Mouse (Mus musculus): Measurements from ENCODE around the gene Ttll1.
"Not testable (repeated sequence)": the region's sequence is repeated elsewhere in the genome, so short reads cannot be mapped to it uniquely, and the experiment has no call there.

Ttll1 gene

DNA sequence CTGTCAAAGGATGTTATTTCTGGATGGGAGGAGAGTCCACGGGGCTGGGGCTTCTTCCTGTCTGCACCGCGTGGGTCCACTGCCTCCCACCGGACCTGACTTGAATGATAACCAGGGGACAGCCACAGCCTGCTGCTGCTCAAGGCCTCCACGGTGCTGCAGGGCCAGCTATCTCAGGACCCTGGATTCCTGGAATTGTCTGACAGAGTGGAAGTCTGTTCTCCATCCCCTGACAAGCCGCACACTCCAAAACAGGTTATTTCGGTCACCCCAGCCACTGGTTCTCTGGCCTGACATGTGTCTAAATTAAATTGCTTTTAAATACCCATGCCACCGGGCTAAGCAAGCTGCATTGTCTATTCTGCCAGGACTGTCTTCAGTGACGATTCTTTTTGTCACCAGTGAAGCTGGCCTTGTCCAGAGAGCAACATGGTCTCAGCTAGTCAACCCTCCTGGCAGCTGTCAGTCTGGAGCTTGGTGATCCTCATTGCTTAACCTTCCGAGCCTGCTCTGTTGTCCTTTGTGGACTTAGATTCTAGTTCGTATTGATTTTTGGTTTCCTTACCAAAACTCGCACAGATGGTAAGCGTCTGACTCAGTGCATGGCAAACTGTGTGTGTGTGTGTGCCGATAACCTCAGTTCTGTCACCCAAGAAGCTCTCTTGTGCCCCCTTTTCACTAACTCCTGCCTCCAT lies 13.1 kb upstream of the Ttll1 start:
- no peak for DNase-seq (ENCODE audit: low spot score in 2 of 2)

GRCm38 (mm10) chr15:83523196-83523595 lies 12.5 kb upstream of the Ttll1 start:
- DNase-seq (ENCODE audit: low spot score in 2 of 2): no peak

DNA sequence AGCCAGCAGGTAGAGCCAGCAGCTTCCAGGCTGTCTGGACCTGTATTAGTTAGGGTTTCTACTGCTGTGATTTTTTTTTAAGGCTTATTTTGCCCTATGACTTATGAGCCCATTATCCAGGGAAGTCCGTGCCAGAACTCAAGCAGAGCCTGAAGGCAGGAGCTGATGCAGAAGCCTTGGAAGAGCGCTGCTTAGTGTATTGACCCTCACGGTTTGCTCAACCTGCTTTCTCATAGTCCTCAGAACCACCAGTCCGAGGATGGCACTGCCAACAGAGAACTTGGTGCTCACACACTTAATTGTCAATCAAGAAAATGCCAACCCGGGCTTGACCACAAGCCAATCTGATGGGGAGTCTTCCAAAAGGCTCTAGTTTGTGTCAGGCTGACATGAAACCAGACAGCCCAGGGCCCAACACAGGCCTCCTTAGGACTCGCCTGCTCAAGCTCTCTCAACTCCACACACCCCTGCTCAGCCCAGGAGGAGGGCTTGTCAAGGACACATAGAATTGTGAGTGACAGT lies 10.2 kb upstream of the Ttll1 start:
- no peak for DNase-seq (ENCODE audit: low spot score in 2 of 2)

GRCm38 (mm10) chr15:83518215-83519048 lies 7.7 kb upstream of the Ttll1 start:
- peak in 1 of 2 experiments; percentile 19 for DNase-seq (ENCODE audit: low spot score in 2 of 2)

DNA sequence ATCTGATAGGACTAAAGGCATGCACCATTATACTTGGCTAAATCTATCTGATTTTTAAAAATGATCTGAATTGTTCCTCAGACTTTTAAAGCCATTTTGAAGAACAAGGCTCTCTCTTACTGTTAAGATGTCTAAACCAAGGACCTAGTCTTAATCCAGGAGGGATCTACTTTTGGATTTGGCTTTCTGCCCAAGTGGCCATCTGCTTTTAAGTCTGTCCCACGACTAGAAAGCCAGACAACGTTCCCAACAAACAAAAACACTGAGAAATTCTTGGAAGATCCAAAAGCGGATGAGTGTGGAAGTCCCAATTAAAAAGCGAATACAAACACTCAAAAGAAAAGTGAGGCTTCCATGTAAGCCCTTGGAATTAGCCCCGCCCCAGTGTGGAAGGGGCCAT lies 4.3 kb upstream of the Ttll1 start:
- DNase-seq (ENCODE audit: low spot score in 2 of 2): no peak

DNA sequence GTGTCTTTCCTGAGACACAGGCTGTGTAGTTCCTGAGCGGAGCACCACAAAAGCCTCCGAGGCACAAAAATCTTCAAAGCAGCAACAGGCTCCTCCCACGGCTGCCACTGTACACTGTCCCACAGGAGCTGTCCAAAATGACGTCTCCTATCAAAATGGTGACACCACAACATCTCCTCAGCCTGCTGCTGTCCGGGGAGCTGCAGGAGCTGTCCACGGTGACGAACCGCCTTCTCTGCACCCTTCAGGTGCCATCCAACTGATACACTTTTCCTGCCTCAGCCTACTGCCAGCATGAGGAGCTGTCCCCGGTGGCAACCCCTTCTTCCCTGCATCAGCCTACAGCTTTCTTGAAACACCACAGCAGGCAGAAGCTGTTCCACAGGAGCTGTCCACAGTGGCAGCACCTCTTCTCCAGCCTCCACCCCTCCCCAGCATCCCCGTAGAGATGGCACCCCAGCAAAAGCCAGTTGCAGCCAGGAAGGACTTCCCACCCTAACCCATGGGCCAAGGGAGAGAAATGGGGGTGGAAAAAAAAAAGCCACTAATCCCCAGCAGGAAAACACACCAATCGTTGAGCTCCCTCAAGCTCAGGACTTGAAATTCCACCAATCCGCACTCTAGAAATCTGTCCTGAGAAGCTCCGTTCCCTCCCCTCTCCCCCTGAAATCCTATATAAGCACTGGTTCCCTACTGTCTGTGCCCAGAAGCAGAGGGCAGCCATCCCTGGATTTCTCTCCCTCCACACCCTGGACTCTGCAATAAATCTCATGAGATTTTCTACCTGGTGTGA lies 2.0 kb upstream of the Ttll1 start:
- DNase-seq (ENCODE audit: low spot score in 2 of 2): no peak

DNA sequence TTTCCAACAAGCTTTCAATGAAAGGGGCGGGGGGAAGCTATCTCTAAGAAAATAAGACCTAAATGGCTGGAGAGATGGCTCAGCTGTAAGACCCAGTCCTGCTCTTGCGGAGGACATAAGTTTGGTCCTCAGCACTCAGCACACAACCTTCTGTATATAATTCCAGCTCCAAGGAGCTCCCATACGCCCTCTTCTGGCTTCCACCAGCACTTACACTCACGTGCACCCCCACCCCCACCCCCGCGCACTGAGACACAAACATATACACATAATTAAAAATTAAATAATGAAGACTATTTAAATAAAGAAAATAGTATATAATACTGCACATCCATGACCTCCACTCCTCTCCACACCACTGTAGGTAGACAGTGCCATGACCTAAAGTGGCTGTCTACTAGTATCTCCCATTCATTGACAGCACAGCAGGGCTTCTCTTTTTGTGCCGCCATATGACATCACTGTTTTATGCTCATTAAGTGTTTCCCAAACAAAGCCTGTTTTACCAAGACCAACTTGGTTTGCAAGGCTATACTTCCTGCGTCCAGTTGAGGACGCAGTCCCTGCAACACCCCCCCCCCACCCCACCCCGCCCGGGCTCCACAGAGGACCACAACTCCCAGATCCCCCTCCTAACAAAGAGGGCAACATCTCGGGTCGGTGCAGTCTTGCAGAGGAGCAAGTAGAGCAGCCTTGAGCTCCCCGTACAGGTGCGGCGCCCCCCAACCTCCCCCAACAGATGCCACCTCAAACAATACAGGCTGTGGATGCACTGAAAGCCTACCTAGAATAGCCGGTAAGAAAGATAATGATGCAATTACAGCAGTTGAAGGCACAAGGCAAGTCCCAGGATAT lies 516 bp downstream of the Ttll1 start:
- no peak for DNase-seq (ENCODE audit: low spot score in 2 of 2)

GRCm38 (mm10) chr15:83501483-83501882 lies 9.2 kb downstream of the Ttll1 start:
- not testable (repeated sequence) for DNase-seq (ENCODE audit: low spot score in 2 of 2)

DNA sequence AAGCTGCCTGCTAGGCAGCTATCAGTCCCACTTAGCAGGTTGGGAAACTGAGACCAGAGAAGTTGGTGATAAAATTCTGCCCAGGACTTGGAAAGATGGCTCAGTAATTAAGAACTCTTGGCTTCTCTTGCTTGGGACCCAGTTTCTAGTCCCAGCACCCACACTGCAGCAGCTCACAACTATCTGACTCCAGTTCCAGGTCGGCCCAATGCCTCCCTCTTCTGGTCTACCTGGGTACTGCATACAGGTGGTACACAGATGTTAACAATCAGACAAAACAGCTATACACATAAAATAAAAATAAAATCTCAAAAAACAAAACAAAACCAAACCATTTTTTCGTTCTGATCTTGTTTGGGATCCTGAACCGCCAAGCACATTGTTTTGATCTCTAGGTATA lies 10.3 kb downstream of the Ttll1 start:
- no peak for DNase-seq (ENCODE audit: low spot score in 2 of 2)

DNA sequence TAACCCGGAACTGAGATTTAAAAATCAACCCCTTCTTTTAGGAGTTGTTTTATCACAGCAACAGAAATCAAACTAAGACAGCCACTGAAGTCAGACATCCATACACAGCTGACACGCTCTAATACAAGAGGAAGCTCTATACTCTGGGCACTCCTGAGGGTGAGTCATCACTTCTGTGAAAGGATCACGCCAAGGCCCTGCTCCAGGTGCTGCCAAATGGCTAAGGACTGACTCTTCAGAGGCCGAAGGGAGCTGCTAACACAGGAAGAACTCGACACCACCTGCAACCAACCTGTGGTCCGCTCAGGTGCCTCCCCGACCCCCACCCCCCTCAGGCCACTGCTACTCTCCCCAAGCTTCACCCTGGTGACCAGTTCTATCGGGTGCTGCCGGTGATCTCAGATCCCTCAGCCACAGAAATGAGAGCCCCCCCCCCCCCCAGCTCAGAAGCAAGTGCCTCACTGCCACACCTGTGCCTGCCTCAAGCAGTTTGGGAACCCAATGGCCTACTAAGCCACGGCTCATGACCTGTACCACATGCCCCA lies 11.4 kb downstream of the Ttll1 start:
- DNase-seq (ENCODE audit: low spot score in 2 of 2): no peak

GRCm38 (mm10) chr15:83497299-83497698 lies 13.4 kb downstream of the Ttll1 start:
- DNase-seq (ENCODE audit: low spot score in 2 of 2): no peak

DNA sequence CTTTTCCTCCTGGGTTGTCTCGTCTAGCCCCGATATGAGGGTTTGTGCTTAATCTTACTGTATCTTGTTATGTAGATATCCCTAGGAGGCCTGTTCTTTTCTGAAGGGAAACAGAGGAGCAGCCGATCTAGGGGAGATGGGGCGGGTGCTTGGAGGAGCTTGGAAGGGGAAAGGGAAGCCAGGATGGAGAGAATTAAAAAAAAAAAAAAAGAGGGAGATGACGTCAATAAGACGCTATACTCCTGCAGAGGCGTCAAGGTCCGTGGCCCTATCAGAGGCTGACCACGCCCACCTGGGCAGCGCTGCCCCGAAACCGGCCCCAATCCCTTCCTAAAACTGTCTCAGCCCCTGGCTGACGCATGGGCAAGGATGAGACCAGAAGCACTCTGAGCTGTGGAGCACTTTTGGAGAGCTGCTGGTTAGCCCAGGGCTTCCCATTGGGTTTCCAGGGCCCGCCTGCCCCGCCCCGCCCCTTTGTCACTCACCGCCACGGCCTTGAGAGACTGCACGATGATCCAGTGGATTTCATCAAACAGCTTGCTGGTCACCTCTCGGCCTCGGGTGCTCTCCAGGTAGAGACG lies 14.8 kb downstream of the Ttll1 start:
- no peak for DNase-seq (ENCODE audit: low spot score in 2 of 2)

- no peak for DNase-seq (ENCODE audit: low spot score in 2 of 2)
Observed at GRCm38 (mm10) chr15:83495195-83495594, 15.5 kb downstream of the Ttll1 start.

GRCm38 (mm10) chr15:83494572-83494920 lies 16.1 kb downstream of the Ttll1 start:
- no peak for DNase-seq (ENCODE audit: low spot score in 2 of 2)

DNA sequence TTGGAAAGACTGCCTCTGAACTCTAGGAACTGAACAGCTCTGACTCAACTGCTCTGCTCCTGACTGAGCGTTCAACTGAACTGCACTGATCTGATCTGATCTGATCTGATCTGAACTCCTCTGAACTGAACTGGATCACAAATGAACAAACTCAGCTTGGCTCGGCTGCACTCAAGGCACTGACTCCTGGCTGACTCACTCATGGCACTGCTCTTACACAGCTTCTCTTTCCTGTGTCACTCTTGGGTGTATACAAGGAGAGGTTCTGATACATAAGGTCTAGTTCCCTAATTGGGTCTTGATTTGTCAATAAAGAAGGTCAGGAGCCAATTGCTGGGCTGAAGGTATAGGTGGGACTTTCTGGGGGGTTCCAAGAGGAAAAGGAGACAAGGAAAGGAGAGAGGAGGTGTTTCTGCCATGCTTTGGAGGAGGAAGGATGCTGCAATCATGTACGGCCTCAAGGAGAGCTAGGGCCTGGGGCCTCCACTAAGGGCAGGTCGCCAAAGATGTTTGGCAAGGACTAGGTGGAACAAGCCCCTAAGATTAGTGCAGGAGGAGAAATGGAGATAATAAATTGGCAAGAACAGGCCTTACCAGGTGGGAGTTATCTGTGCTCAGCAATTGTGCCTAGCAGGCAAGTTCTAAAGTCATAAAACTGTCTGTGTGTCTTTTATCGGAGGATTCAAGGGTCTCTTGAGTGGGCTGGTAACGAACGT lies 16.7 kb downstream of the Ttll1 start:
- no peak for DNase-seq (ENCODE audit: low spot score in 2 of 2)

DNA sequence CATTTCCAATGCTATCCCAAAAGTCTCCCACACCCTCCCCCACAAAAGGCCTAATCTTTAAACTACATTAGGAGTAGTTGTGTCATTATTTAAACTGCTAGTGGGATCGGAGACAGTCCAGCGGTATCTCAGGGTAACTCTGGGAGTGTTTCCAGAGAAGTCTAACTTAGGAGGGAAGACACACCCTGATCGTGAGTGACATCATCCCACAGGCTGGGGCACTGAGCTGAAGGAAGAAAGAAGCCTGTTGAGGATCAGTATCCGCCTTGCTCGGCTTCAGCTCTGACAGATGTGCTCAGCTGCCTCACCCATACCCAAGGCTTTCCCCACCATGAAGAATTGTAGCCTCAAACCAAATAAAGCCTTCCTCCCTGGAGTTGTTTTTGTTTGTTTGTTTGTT lies 18.8 kb downstream of the Ttll1 start:
- DNase-seq (ENCODE audit: low spot score in 2 of 2): no peak

GRCm38 (mm10) chr15:83489471-83489870 lies 21.2 kb downstream of the Ttll1 start:
- no peak for DNase-seq (ENCODE audit: low spot score in 2 of 2)

DNA sequence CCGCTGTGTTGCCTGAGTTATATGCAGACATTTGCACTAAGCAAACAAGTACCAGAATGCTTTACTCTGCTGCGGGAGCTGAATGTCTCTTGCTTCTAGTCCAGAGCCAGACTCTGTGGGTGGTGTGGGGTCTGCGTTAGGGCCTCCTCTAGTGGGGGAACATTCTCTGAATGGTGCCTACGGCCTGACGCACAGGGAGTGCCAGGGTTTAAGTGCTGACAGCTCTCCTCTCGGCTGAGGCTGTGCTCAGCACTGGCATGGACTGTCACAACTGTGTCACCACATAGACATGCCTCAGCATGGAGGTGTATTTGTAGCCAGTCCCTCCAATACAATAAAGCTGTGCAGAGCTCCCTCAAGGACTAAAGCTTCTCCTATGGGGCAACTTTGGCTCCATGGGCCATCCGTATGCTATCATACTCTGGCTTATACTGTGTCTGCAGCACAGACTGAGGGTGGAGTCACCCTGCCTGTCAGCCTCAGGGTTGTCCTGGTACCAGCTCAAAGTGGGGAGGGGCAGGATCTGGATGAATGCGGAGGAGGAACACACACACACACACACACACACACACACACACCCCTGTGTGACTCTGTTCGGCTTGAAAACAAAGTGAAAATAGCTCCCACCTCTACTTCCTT lies 23.1 kb downstream of the Ttll1 start:
- DNase-seq (ENCODE audit: low spot score in 2 of 2): no peak

GRCm38 (mm10) chr15:83484311-83484710 lies 26.4 kb downstream of the Ttll1 start:
- DNase-seq (ENCODE audit: low spot score in 2 of 2): no peak

DNA sequence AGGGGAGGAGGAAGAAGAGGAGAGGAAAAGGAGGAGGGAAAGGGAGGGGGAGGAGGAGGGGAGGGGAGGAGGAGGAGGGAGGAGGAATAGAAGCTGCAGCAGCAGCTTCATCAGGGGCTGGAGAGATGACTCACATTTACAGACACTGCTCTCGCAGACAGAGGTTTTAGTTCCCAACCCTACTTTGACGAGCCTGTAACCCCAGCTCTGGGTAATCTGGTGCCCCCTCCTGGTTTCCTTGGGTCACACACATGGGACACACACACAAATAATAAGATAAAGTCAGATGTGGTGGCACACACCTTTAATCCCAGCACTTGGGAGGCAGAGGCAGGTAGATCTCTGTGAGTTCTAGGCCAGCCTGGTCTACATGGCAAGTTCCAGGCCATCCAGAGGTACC lies 27.2 kb downstream of the Ttll1 start:
- DNase-seq (ENCODE audit: low spot score in 2 of 2): no peak
